Mouse (Mus musculus) right cerebral cortex, postnatal 14 days (tissue): ENCODE results near the gene Itpr1.

Experiments used
- DNase-seq: peaks from one replicate; pipeline ENCODE4 v3.0.0; 2022

Gene Itpr1

DNA sequence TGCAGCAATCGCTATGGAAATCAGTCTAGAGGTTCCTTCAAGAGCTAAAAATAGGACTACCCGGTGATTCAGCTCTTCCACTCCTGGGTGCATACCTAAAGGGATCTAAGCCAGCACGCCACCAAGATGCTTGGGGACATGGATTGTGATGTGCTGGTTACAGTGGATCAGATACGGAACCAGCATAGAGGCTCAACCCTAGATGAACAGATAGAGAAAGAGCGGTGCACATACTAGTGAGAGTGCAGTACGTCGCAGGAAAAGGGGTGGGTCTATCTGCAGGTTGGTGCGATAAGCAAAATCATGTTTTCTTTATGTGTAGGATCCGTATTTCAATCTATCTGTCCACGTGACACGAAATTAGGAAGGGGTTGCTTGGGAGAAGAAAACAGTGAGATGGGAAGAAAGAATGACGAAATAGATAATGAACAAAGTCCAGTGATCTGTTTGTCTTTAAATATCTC is 113.1 kb downstream of the Itpr1 start:
- DNase-seq = no peak

DNA sequence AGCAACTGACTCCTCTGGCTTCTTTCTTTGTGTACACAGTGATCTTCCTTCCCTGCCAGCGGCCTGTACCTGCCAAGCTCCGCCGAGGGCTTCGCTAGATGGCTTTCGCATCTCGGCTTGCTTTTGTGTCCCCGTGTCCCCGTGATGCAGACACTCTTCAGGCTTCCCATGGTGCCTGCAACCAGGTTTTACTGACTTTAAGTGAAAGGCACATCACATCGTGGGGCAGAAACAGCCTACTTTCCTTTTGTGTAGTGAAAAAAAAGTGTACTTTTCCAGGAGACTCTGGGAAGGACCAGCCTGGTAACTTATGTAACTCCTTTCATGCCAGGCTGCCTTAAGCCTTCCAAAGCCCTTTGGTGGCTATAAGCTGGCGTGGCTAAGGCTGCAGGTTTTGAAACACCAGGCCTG is 113.9 kb downstream of the Itpr1 start:
- DNase-seq = peak; percentile 13

DNA sequence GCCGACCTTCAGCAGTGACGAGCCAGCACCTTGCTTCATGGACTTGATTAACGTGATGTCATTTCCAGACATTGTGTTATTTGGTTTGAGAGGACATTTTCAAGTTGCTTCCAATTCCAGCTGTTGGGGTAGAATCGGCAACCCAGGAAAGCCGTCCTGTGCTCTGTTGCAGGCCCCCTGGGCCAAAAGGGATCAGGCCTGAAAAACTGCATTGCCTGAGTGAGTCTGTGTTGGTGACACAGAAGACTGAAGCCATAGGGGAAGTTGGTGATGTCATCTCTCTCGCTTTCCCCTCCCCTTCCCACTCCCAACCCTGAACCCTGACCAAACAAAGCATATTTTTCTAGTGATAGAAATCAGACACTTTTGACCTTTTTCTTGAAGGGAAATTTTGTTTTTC is 114.7 kb downstream of the Itpr1 start:
- DNase-seq = no peak

DNA sequence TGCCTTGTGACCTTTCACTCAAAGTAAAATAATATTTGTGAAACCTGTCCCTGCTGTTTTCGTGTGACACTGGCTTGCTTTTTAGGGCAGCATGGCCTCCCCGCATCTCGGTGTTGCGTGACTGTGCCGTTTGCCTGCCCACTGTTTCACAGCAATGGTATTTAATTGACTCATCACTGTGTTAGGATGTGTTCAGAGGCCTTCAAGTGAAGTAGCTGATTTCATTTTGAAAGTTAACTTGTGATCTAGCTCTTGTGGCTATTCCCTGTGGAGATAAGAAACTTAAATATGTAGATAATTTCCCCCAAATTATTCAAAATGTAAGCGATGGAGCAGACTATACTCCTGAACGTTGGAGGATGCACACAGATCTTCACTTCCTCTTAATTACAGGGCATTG is 115.4 kb downstream of the Itpr1 start:
- DNase-seq = no peak

DNA sequence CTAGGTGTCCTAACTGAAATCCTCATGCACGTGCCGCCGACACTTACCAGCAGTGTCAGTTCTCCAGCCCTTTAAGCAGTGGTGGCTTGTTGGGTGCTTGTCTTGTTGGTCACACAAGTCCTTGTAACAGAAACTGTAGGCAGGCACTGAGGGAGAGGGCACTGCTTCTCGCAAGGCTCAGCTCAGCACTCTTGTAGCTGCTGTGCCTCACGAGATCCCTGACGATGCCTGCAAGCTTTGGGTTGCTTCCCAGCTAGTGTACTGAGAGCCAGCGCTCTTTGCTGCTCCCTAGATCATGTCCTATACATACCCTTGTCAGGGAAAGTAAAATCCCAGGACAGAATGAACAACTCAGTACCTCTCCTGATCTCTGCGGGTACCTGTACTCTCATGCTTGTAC is 117.6 kb downstream of the Itpr1 start:
- DNase-seq = no peak

DNA sequence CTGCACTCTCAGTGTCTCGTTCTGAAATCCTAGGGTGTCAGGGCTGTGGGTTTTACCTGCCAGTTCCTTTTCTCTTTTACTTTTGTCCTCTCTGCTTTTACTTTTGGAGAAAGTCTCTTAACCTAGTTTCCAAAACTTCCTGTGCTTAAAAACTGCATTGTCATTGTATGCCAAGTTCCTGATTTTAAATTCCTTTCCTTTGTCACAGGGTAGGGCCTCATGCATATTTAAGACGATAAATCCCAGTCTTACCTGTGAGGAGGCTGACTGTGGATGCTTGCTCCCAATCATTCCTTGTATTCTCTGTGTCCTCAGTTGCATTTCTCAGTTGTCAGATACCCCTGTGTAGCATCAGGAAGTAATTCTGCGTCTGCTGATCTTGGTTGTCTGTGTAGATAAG is 118.4 kb downstream of the Itpr1 start:
- no peak for DNase-seq

DNA sequence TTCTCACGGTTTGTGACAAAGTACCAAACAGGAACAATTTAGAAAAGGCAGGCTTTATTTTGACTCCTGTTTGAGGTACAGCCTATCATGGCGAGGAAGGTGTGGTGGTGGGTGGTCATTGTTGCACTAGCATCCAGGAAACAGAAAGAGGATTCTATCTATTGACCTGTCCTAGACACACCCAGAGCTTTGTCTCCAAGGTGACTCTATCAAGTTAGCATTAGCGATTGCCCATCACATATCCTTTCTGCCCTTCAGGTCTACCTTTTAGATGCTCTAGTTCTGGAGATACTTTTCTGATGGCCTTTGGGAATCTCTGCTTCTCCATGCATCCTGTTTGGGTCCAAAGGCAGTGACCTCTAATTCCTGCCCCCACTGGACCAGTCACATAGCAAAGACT is 121.2 kb downstream of the Itpr1 start:
- no peak for DNase-seq

DNA sequence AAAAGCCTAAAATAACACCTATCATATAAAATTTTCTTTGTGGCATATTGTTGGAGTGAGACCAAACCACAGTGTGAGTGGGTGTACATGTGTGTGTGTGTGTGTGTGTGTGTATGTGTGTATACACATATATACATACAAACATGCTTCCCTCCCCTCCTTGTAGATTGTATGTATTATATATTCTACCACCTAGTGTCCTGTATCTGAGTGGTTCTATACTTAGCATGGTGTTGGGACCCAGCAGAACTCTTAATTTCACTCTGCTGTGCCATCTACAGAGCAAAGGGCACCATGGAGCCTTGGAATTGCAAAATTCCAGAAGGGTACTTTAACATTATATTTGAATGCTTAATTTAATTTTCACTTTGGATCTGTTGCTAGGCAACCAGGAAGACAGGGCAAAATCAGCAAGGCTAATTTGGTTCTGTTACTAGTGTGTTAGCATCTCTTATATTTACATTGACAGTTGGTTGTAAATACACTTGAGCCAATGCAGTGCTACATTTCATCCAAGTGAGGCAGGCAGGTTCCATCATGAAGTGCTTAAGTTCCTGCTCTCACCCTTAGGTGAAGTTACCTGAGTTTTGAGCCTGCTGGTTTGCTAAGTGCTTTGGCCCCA is 122.4 kb downstream of the Itpr1 start:
- no peak for DNase-seq

DNA sequence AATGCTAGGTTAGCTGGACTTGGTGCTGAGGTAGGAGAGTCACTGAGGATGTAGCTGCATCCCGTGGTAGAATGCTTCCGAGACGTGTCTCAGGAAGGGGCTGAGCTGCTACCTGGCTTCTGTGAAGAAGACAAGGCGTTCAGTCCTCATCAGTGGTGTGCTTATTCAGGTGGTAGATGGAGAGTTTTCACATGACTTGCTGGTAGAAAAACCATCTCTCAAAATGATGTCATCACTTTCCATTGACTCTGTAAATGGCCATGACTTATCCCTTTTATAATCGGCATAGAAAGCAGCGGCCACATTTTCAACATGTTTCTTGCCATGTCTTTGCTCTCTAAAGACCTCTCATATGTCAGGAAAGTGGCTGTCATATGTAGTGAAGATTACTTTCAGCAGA is 123.6 kb downstream of the Itpr1 start:
- DNase-seq = no peak

DNA sequence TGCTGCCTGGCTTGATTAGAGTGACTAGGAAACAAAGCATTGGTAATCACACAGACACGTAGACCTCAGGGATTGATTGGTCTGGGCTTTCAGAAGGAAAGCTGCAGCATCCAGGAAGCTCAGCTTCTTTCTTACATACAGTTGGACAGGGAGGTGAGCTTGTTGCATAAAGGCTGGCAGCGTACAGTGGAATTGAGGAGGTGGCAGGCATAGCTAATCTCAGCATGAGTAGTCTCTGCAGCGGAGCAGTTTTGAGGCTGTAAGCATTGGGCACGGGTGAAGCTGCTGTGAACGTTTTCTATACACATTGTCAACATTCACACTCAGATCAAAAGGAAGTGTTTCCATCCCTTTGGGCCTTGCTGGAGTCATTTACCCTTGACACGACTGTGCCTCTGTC is 124.4 kb downstream of the Itpr1 start:
- DNase-seq = no peak

DNA sequence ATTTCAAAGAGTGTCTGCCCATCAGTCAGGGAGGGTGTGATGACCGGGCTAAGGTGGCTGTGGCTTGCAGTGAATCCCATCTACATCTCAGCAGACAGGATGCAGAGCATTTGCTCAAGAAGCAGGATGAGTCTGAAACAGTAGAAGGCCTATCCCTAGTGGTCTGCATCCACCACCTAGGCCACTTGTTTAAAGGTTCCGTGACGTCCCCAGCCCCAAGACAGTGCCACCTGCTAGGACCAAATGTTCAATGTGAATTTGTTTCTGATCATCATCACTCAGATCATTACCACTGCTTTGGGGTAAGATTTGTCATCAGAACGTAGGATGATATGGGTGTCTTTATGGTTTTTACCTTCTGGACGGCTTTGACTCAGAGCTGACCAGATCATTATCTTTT is 125.5 kb downstream of the Itpr1 start:
- no peak for DNase-seq

DNA sequence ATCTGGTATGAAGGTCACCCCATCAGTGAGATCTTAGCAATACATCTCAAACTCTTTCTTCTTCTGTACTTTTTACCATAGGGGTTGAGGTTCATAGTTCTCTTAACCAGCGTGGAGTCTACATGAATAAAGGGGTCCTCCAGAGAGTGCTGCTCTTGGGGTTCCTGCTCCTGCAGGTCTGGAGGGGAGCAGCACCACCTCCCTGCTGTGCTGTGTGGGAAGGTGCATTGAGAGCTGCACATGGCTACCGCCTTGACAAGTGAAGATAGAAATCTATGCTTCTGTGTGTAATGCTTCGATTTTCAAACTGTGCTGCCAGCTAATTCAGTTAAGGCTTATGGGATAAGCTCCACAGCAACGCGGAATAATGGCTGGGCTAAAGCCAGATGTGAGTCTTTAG is 130.1 kb downstream of the Itpr1 start:
- DNase-seq = no peak

DNA sequence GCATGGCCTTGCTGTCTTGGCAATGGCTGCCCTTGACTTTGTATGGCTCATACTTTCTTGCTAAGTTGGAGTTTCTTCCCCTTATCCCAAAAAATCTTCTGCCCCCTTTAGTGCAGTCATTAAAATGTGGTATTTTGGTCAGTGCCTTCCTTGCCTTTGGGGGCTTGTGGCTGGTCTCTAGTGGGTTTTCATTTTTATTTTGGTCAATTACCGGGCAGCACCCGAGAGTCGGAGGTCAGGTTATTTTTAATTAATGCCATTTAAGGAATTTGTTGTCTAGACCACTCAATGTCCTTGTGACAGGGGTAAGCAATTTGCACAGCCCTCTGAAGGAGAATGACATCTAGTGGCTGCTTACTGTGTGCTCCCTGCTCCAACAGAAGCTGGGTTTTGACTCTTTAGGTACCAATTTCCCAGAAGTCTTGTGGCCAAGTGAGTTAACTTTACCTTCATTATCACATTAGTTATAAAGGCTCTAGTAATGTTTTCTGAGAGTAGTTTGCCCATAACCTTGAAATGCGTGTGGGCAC is 130.9 kb downstream of the Itpr1 start:
- DNase-seq = no peak

DNA sequence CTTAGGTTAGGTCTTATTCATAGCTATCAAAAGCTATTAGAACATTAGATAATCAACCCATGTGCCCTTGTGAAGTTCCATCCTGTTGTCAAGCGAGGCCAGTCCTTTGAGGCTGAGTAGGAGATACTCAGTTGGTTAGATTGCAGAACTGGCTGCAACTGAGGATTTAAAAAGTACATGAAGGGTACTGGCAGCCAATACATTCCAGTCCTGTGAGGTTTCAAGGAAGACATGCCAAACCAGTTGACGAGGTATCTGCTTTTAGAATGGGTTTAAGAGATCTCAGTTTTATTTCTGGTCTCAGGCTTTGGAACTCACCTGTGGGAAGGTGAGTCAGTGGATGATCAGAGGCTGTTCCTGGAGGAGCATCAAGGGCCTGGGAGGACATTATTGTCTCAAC is 137.9 kb downstream of the Itpr1 start:
- no peak for DNase-seq

DNA sequence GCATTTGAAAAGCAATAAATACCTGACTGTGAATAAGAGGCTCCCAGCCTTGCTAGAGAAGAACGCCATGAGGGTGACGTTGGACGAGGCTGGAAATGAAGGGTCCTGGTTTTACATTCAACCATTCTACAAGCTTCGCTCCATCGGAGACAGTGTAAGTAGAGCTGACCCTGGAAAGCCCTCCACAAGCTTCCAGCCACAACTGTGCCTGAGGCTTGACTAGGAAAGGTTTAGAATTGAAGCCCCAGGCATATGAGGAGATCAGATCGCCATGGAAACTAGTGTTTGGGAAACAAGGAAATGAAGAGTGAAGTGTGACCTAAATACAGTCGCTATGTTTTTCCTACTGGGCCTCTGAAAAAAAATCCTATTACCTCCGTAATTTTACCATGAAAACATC is 139.1 kb downstream of the Itpr1 start:
- no peak for DNase-seq

DNA sequence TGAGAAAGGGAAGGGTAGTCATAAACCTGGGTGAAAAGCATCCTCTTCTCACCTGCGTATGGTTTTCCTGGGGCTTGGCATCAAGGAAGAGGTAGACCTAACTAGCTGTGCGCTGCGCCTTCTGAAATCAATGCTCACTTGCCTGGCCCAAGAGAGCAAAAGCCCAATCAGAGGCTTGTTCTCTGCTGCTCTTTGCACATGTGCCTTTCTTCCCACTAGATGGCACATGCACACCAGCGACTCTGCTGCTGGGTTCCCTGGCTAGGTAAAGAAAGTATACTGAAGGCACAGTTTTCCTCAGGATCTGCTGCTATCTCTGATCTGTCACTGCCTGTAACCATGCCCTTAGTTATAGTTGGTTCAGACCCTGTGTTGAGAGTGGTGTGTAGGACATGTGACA is 154.5 kb downstream of the Itpr1 start:
- DNase-seq = no peak

DNA sequence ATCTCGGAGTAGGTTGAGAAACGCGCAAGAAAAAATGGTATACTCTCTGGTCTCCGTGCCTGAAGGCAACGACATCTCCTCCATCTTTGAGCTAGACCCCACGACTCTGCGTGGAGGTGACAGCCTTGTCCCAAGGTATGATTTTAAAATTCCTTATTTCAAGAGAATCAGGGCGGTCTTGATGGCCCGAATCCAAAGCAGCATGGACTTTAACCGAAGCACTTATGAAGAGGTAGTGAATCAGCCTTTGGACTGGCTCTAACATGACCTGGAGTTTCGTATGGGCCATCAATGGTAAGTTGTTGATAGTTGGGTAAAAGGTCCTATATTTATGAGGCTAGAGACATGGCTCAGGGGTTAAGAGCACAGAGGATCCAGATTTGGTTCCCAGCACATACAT is 156.1 kb downstream of the Itpr1 start:
- no peak for DNase-seq

DNA sequence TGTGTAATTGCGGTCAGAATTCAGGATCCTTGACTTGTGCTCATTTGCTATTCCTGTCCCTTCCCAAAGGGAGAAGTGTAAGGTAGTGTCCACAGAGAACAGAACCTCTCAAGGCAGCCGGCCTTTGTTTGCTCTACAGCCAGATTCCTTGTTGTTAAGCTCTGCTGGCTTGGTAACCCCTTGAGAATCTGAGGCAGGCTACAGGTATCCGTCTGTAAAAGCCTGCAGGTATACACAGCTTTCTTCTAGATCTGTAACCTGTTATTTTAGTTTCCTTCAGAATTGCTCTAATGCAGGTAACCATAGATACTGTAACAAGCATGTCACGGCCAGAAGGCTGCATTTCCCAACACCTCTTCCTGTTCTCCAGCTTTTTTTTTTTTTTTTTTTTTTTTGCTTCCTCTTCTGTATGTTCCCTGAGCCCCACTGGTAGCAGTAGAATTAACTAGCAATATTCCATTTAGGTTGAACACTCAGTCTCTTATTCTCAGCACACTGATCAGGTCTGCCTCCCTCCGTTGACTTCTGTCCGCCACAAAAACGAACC is 158.5 kb downstream of the Itpr1 start:
- no peak for DNase-seq

DNA sequence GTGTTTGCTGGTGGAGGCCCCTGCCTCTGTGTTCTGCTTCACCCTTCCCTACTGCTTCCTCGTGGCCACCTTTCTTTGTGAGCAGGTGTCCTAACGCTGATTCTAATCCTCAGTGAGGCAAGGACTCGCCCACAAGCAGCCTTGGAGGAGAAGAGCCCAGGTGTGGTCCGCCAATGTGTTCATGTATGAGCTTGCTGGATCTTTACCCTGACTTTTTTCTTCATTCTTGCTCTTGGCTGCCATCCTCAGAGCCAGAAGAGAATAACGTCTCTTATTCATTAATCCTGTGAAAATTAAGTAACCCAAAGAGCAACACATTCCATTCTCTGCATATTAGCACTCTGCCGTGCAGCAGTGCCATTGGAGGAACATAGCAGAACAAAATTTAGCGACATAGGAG is 161.1 kb downstream of the Itpr1 start:
- no peak for DNase-seq

DNA sequence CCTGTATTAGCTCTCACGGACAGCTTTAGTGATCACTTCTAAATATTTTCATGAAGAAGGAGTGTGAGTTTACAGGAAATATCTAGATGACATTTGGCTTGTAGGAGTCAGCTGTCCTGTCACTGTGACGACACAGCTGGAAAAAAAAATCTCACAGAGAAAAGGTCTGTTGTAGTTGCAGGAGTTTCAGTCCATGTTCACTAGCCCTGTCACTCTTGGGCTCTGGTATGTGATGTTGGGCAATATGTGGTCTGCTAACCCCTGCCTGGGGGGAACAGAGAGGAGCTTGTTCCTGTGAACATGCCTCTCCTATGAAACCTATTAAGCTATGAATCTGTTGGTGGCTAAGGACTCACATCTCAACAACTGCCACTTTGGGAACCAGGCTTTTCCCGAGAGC is 166.1 kb downstream of the Itpr1 start:
- no peak for DNase-seq

DNA sequence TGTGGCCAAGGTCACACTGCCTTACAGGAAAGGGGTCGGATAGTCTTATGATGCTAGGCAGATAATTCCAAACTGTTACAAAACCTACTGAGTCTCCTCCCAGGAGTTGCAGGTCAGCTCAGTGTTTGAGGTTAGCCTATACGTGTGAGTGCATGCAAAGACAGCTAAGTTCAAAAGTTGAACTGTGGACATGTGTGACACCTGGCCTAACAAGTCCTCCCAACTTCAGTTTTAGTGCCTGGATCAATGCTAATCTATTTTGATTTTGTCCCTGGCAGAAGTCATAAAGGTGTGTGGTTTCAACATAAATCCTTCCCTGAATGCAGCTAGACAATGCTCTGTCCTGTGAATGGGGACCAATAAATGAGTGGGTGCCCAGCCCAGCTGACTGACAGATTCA is 167.3 kb downstream of the Itpr1 start:
- DNase-seq = no peak

DNA sequence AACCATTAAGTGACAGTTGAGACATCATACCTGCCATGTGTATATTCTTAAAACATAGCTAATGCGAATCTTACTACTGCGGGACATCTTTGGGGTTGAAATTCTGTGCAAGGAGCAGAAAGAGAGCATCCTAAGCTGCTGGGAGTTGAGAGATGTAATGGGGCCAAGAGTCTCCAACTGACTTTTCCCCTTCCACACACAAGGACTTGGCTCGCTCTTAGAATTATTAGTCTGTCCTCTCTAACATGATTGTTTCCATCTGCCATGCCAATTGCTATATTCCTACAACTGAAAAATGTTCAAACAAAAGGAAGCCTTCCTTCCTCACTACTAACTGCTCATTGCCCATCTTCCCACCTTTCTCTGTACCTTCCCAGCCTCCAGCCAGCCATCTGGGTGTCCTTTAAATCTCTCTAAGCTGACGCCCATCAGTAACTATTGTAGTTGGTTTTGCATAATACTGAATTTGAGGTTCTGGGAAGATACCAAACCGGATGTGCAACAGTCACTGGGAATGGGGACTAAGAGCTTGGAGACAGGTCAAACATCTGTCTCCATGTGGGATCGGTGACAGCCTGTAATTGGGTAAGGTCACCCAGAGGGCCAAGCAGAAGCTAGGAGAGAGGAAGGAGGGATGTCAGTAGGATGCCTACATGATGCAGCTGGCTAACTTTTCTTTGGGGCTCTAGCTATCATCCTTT is 177.9 kb downstream of the Itpr1 start:
- DNase-seq = no peak

DNA sequence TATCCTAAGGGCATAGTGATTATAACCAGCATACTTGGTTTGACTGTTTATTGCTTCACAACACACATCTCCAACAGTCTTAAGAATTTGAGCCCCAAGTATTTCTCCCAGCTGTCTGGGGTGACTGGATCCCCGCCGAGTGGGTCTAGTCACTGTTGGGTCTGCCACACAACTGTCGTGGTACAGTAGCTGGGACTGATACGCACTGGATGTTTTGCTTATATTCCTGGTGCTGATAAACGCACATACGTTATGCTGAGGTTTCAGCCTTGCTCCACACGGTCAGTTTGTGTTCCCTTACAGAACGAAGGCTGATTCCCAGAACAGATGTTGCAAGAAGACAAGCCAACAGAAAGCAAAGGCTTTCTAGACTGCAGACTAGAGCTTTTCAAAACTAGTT is 180.2 kb downstream of the Itpr1 start:
- DNase-seq = no peak

DNA sequence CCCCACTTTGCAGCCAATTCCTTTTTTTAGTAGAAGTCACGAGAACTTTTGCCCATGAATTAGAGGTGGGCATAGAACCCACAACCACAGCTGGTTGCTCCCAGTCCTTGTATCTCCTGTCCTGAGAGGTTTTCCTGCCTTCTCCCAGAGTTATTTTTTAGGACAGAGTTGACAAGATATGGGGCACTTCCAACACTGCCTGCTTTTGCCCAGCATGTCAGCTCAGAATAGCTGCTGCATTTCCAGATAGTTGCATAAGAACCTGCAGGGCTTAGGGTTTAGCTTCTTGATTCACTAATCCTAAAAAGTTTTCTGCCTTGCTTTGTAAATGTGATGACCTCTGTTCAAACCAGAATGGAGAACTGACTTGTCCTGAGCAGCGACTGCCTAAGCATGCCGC is 185.1 kb downstream of the Itpr1 start:
- DNase-seq = no peak
